Mouse (Mus musculus): Measurements from ENCODE around the gene Prr12. TPM values are rescaled to one million over a fixed set of nuclear protein-coding genes. Genes with fewer than 3 reads are reported as not detected.
"Not testable (repeated sequence)": the region's sequence is repeated elsewhere in the genome, so short reads cannot be mapped to it uniquely, and the experiment has no call there.

Gene Prr12
- polyA plus RNA-seq, 1 experiment from 2014 or later, result 9.6 TPM

DNA sequence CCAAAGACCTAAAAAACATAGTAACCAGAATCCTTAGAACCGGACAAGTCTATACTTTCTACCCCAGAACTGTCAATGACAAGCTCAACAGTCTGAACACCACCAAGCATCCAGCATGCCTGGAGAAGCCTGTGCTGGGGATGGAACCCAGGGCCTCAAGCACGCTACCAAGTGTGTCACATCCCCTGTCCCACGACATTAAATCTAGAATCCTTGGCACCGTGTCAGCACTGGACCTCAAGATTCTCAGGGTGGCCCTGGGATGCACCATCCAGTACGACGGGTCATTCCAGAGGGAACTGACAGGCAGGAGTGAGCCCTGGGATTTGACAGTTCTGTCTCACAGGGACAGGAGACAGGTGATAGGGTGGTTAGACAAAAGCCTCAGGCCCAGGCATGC, 22.7 kb downstream of the Prr12 start:
- peaks cover 74% of the 10 kb centered on the region for H3K36me3 ChIP-seq
- WGBS, result 92% methylated on average over 6 of the region's 6 CpGs
- no peak overlapping the region for H3K4me3 ChIP-seq (replicated peaks)

DNA sequence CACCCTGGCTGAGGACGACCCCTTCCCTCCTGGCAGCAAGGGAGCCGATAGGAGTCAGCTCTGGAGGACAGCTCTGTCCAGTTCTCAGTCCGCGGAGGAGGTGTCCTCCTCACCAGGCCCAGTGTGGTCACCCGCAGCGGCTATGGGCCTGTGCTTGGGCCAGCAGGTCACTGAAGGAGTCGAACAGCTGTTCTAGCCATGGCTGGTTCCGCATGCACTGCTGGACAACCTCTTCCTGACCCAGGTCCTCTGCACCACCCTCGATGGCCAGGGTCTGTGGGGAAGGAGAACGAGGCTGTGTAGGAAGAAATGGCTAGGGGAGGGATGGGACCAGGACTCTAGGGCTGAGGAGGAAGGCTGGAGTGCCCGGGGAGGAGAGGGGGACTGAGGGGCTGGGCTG, 24.3 kb downstream of the Prr12 start:
- Histone ChIP-seq H3K27me3 (replicated peaks) (no peaks in the 10 kb centered on the region), H3K27ac (no peak overlapping the region), H3K9me3 (no peaks in the 10 kb centered on the region), H3K4me2 (no peak overlapping the region), H3K9ac (no peak overlapping the region), H3K4me3 (replicated peaks) (no peak overlapping the region), H3K36me3 (peaks cover 58% of the 10 kb centered on the region), H3K4me1 (peaks cover 5% of the 10 kb centered on the region; the same call in 1 of the 2 replicates)
- 86% methylated on average over 11 of the region's 11 CpGs for WGBS
- no peak for ATAC-seq (ENCODE audit: insufficient read depth, low FRiP score, low read depth)

More for the DNA sequence above, 22.7 kb downstream of the Prr12 start:
- no peaks in the 10 kb centered on the region for H3K9me3 ChIP-seq
- no peak overlapping the region for H3K4me2 ChIP-seq
- H3K4me1 ChIP-seq, result peaks cover under 1% of the 10 kb centered on the region; the same call in 1 of the 2 replicates
- no peaks in the 10 kb centered on the region for H3K27me3 ChIP-seq (replicated peaks)
- H3K9ac ChIP-seq, result no peak overlapping the region
- H3K27ac ChIP-seq, result no peak overlapping the region
- no peak for ATAC-seq (ENCODE audit: insufficient read depth, low FRiP score, low read depth)

DNA sequence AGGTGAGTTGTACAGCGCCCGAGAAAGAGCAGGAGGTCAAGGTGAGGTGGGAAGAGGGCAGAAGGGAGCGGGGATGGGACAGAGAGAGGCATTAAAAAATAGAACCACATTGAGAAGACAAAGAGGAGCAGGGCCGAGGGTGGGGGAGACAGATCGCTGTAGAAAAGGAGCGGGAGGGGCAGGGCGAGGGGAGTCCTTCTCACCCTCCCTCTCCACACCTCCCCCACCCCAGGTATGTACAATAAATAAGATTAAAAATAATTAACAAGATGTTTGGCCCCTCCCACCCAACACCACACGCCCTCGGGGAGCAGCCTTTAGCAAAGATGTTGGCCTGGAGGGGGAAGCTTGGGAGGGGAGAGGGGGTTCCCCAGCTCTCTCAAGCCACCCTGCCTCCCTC, 24.9 kb downstream of the Prr12 start:
- H3K27me3 ChIP-seq (replicated peaks), result no peaks in the 10 kb centered on the region
- no peak overlapping the region for H3K4me3 ChIP-seq (replicated peaks)
- no peak for ATAC-seq (ENCODE audit: insufficient read depth, low FRiP score, low read depth)
- 82% methylated on average over 9 of the region's 9 CpGs for WGBS
- no peak overlapping the region for H3K27ac ChIP-seq
- peaks cover 5% of the 10 kb centered on the region; the same call in 1 of the 2 replicates for H3K4me1 ChIP-seq
- no peaks in the 10 kb centered on the region for H3K9me3 ChIP-seq
- no peak overlapping the region for H3K4me2 ChIP-seq
- H3K36me3 ChIP-seq, result peaks cover 54% of the 10 kb centered on the region
- no peak overlapping the region for H3K9ac ChIP-seq

DNA sequence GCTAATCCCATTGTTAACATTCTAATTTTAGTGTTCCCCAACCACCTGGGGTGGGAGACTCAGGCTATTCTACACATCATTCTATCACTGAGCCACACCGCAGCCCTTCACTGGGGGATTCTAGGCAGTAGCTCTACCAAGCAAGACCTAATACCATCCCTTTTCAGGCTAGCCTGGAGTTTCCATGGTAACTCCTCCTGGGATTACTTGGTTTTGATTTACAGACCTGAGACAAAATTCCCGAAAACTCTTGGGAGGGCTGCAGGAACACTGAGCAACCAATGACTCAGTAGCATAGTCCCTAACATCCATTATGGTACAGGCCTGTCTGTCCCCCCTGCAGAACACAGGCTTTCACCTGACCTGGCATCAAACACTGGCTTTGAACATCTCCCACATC, 26.4 kb downstream of the Prr12 start:
- no peaks in the 10 kb centered on the region for H3K9me3 ChIP-seq
- H3K27me3 ChIP-seq (replicated peaks), result no peaks in the 10 kb centered on the region
- no peak for ATAC-seq (ENCODE audit: insufficient read depth, low FRiP score, low read depth)
- WGBS, result 63% methylated on average over 2 of the region's 2 CpGs
- H3K4me2 ChIP-seq, result no peak overlapping the region
- H3K4me1 ChIP-seq, result peaks cover 5% of the 10 kb centered on the region; the same call in 1 of the 2 replicates
- peaks cover 41% of the 10 kb centered on the region for H3K36me3 ChIP-seq
- H3K27ac ChIP-seq, result no peak overlapping the region; the same call in 1 of the 2 replicates
- no peak overlapping the region for H3K4me3 ChIP-seq (replicated peaks)
- no peak overlapping the region for H3K9ac ChIP-seq

DNA sequence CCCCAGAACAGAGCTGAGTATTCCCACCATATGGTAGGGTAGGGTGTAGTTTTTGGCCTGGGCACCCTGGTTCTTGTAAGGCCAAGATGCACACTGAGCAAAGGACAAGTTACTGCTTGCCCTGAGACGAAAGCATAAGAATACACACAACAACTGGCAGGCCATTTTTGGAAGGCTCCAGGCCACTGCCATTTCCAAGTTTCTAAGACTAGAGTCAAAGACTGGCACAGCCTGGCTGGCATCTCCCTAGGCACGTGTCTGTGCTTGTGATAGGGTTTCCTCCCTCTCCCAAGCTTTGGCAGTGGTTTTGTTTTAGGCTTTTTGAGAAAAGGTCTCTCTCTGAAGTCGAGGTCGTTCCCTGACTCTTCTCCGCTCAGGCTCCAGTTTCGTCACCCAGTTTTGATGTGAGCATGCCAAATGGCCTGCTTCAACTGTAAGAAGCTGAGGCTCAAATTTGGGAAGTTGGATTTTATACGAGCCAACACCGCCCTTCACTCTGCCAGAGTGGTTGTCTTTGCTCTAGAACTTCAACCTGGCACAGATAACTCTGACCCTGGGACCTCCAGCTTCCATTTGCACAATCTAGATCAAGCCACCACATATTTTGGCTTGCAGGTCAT, 27.0 kb downstream of the Prr12 start:
- Histone ChIP-seq H3K9me3 (no peaks in the 10 kb centered on the region), H3K4me1 (peaks cover 8% of the 10 kb centered on the region; the same call in 1 of the 2 replicates), H3K4me3 (replicated peaks) (no peak overlapping the region), H3K4me2 (no peak overlapping the region), H3K27me3 (replicated peaks) (no peaks in the 10 kb centered on the region), H3K36me3 (peaks cover 35% of the 10 kb centered on the region), H3K9ac (no peak overlapping the region), H3K27ac (peak overlapping the region; percentile 12; the same call in 1 of the 2 replicates)
- ATAC-seq (ENCODE audit: insufficient read depth, low FRiP score, low read depth), result no peak
- 66% methylated on average over 8 of the region's 8 CpGs for WGBS

DNA sequence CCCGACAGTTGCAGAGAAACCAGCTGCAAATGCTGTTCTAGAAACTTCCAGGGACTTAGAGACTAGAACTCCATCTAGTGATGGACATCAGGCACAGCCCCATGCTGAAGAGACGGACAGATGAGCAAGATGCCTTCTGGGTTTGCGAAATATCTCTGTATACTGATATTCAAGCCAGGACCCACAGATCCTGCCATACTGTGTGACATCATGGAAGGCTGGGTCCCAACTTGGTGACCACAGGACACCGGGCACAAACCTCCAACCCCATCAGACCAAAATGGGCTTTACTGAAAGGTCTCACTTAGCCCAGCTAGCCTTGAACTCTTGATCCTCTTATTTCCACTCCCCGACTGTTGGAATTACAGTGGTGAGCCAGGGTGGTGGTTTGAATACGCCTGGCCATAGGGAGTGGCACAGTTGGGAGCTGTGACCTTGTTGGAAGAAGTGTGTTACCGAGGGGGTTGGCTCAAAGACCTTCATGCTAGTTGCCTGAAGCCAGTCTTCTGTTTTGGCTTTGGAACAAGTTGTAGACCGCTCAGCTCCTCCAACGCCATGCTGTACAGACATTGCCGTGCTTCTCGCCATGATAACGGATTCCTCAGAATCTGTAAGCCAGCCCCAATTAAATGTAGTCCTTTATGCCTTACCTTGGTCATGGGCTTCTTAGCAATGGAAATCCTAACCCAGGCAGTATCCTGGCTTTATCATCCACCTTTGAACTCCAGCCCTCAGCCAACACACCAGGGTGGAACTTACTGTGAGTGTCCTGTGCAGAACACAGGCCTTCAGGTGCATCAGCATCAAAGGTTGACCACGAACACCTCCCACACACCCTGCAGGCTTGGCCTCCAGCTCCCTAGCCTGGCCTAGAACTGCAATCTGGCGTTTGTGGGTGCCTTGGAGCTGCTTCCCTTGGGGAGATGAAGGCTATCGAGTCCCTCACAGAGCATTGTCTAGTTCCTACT, 28.1 kb downstream of the Prr12 start:
- WGBS, result 82% methylated on average over 15 of the region's 15 CpGs
- no peaks in the 10 kb centered on the region for H3K27me3 ChIP-seq (replicated peaks)
- H3K9me3 ChIP-seq, result no peaks in the 10 kb centered on the region
- H3K4me3 ChIP-seq (replicated peaks), result no peak overlapping the region
- ATAC-seq (ENCODE audit: insufficient read depth, low FRiP score, low read depth), result no peak
- H3K4me1 ChIP-seq, result peaks cover 9% of the 10 kb centered on the region; the same call in 1 of the 2 replicates
- no peak overlapping the region for H3K4me2 ChIP-seq
- H3K27ac ChIP-seq, result no peak overlapping the region
- no peak overlapping the region for H3K9ac ChIP-seq
- peaks cover 24% of the 10 kb centered on the region for H3K36me3 ChIP-seq

DNA sequence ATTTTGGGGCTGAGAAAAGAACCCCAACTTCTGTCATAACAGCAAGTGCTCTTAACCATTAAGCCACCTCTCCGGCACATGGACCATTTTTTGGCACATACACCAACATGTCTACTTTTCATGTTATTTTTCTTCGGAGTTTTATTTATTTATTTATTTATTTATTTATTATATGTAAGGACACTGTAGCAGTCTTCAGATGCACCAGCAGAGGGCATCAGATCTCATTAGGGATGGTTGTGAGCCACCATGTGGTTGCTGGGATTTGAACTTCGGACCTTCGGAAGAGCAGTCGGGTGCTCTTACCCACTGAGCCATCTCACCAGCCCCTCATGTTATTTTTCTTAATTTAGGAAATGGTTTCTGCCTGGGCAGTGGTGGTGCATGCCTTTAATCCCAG, 29.0 kb downstream of the Prr12 start:
- not testable (repeated sequence) for H3K9ac ChIP-seq; H3K9me3 ChIP-seq; H3K4me3 ChIP-seq (replicated peaks); H3K27ac ChIP-seq; ATAC-seq (ENCODE audit: insufficient read depth, low FRiP score, low read depth); H3K4me2 ChIP-seq; H3K27me3 ChIP-seq (replicated peaks)
- Histone ChIP-seq H3K36me3 (peaks cover 17% of the 10 kb centered on the region), H3K4me1 (peaks cover 17% of the 10 kb centered on the region)
- 77% methylated on average over 5 of the region's 5 CpGs for WGBS

DNA sequence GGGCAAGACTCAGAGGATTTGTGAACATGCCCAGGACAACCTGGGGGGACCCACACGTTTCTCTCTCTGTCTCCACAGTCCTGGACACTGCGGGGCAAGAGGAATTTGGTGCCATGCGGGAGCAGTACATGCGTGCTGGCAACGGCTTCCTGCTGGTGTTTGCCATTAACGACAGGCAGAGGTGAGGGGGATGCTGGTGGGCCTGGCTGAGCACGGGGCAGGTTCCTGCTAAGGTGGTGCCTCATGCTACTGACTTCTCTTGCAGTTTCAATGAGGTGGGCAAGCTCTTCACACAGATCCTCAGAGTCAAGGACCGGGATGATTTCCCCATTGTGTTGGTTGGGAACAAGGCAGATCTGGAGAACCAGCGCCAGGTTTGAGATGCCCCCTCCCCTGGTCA, 32.5 kb downstream of the Prr12 start:
- Histone ChIP-seq H3K27me3 (replicated peaks) (no peaks in the 10 kb centered on the region), H3K4me2 (no peak overlapping the region), H3K36me3 (no peaks in the 10 kb centered on the region), H3K27ac (no peak overlapping the region), H3K4me1 (peaks cover 18% of the 10 kb centered on the region), H3K9me3 (no peaks in the 10 kb centered on the region), H3K9ac (no peak overlapping the region), H3K4me3 (replicated peaks) (no peak overlapping the region)
- 70% methylated on average over 9 of the region's 9 CpGs for WGBS
- no peak for ATAC-seq (ENCODE audit: insufficient read depth, low FRiP score, low read depth)

DNA sequence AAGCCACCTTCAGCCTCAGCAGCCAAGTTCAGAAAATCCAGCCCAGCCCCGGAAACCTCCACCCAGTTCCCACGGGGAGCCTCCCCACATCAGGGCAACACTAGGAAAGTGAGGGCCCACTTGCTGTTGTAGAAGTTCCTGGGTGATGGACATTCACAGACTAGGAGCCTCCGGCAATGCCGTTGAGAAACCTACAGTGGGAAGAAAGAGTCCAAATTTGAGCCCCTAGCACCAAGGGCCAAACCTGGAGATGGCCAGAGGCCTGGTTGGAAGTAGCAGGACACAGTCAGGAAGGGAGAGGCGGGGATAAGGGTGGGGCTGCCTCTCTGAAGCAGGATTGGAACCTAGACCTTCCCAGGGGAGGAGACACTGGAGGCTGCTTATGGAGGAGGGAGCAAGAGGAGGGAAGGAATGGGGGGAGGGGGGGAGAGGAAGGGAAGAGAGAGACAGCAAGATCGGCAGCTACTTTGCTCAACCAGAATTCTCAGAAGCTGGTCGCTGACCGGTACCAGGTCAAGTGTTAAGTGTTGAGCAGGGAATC, 33.6 kb downstream of the Prr12 start:
- Histone ChIP-seq H3K27me3 (replicated peaks) (no peaks in the 10 kb centered on the region), H3K27ac (peak overlapping the region; percentile 100), H3K4me3 (replicated peaks) (peak overlapping the region; percentile 87), H3K9ac (no peak overlapping the region; the same call in 1 of the 2 replicates), H3K4me2 (peak overlapping the region; percentile 90), H3K4me1 (peaks cover 22% of the 10 kb centered on the region), H3K9me3 (no peaks in the 10 kb centered on the region), H3K36me3 (no peaks in the 10 kb centered on the region)
- WGBS, result 35% methylated on average over 8 of the region's 8 CpGs
- ATAC-seq (ENCODE audit: insufficient read depth, low FRiP score, low read depth), result no peak

DNA sequence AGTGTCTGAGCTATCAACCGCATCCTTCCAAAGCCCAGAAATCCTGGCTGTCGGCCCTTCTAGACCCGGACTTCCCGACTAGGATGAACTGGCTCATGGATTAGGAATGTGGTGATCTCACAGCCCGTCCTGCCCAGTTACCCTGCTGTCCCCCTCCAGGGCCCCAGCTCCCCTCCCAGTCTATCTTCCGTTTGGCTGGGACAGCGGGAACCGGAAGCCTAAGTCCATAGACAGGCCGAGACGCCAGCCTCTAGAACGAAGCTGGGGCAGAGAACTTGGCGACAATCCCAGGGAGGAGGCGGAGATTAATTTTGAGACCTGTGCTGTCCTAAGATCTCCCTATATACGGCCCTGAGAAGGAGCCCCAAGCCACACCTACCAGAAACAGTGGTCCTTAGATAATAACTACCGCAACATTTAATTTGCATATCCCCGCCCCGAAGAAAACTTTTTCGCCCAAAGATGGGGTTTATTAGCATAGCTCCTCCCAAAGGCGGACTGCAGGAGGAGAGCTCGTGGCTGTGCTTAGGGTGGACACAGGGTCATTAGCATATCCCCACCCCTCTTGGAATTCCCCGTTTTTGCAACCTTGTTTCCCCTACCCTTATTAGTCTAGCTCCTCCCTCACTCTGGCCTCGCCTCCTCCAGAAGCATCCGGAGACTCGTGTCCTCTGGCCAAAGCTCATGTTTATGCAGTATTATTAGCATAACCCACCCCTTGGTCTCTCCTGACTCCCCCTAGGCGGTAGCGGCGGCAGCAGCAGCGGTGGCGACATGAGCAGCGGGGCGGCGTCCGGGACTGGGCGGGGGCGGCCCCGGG, 35.2 kb downstream of the Prr12 start, which contains the start of gene Rras:
Rras (plus strand) TSS at position 720 of the 820 bp plus-strand sequence.
- peak within 1 kb of the TSS; percentile 90 for H3K4me2 ChIP-seq
- H3K4me3 ChIP-seq (replicated peaks), result peak within 1 kb of the TSS; percentile 87
- H3K9ac ChIP-seq, result peak within 1 kb of the TSS; percentile 60
- no peaks in the 10 kb centered on the region for H3K9me3 ChIP-seq
- no peaks in the 10 kb centered on the region for H3K27me3 ChIP-seq (replicated peaks)
- peaks cover 30% of the 10 kb centered on the region for H3K4me1 ChIP-seq
- WGBS, result under 1% methylated on average over 36 of the region's 36 CpGs
- H3K27ac ChIP-seq, result peak within 1 kb of the TSS; percentile 100
- peak; percentile 91 for ATAC-seq (ENCODE audit: insufficient read depth, low FRiP score, low read depth)
- H3K36me3 ChIP-seq, result peaks cover 11% of the 10 kb centered on the region; the same call in 1 of the 2 replicates

DNA sequence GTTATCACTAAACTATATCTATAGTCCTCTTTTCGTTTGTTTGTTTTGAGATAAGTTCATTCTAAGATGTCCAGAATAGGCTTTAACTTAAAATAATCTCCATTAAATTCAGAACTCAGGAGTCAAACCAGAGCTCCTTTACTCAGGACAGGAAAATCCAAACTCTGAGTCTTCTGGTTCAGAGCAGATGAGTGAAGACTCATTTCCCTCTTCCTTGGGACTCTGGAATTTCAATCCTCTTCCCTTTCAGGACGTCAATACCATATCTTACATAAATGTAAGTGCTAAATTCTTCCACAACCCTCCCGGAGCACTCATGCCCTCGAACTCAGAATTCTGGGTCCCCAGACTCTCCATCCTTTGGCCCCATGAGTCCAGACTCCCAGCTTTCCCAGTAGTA, 35.9 kb downstream of the Prr12 start:
- 3% methylated on average over 4 of the region's 4 CpGs for WGBS
- ATAC-seq (ENCODE audit: insufficient read depth, low FRiP score, low read depth), result no peak
- Histone ChIP-seq H3K9me3 (no peaks in the 10 kb centered on the region), H3K4me2 (peak overlapping the region; percentile 90), H3K4me1 (peaks cover 30% of the 10 kb centered on the region), H3K36me3 (peaks cover 18% of the 10 kb centered on the region; the same call in 1 of the 2 replicates), H3K4me3 (replicated peaks) (peak overlapping the region; percentile 87), H3K27ac (peak overlapping the region; percentile 100), H3K27me3 (replicated peaks) (no peaks in the 10 kb centered on the region), H3K9ac (peak overlapping the region; percentile 37; the same call in 1 of the 2 replicates)
